Mouse (Mus musculus) cerebellum, adult 8-10 months (tissue): ENCODE data around the gene Agap3.
A peak's percentile ranks its signal among the peaks of the same experiment; 100 is the strongest.

Experiments
- DNase-seq: peaks from one replicate; pipeline ENCODE4 v3.0.0; 2022

Agap3 gene

GRCm38 (mm10) chr5:24525360-24526189, 73.6 kb downstream of the Agap3 start:
- no peak for DNase-seq

GRCm38 (mm10) chr5:24526190-24526888, 74.4 kb downstream of the Agap3 start:
- DNase-seq = no peak

GRCm38 (mm10) chr5:24526889-24527230, 74.9 kb downstream of the Agap3 start, which contains the start of gene Gbx1:
TSS of gene Gbx1 (minus strand) at chr5:24527202.
- no peak for DNase-seq

DNA sequence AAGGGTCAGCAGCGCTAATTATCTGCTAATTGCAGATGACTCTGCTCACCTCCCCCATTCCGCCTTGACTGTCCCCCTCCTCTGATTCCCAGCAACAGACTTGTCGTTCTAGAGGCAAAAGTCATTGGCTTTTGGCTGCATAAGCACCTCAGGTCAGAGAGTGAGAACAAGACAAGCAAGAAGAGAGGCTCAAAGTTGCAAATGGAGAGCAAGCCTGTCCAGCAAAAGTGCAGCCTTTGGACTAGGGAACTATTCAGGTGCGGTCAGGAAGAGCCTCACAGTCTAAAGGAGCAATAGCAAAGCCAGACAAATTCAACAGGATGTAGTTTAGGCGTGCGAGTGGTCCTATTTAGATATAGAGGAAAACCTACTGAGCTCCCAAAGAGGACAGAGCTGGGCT, 75.8 kb downstream of the Agap3 start:
- DNase-seq = no peak

- DNase-seq = peak; percentile 94
Observed at GRCm38 (mm10) chr5:24530042-24530689, 78.2 kb downstream of the Agap3 start.

DNA sequence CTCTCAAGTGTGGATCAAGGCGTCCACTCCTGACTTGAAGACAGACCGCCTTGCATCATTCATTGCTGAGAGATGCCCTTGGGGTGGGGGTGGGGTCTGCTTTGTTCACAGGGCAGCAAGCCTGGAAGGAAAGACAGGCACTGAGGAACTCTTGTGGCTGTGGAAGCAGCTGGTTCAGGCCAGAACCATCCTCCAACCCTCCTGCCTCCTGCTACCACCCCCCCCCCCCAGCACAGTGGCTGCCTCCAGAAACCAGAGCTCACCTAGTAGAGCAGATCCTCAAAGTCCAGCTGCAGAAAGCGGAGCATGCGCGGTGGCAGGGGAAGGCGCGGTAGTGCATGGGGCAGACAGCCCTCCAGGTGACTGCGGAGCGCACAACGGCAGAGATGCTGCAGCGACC, 81.4 kb downstream of the Agap3 start:
- no peak for DNase-seq

- DNase-seq = no peak
Observed at GRCm38 (mm10) chr5:24534292-24534691, 82.3 kb downstream of the Agap3 start.

DNA sequence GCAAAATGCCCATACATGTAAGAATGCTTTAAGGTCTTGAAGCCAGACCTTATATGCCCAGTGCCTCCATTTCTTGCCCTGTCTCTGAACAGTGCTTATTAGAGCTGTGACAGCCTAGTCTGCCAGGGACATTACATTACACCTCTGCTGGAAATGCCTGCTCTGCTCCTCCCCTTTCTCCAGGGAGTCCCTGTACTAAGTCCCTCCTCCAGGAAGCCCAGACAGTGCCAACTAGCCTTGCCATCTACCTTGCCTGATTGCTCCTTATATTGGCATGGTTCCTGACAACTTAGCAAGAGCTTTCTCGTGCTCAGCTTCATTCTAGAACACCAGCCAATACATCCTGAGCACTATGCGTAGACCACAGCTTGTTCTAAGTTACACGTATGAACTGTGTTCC, 83.8 kb downstream of the Agap3 start:
- DNase-seq = no peak

DNA sequence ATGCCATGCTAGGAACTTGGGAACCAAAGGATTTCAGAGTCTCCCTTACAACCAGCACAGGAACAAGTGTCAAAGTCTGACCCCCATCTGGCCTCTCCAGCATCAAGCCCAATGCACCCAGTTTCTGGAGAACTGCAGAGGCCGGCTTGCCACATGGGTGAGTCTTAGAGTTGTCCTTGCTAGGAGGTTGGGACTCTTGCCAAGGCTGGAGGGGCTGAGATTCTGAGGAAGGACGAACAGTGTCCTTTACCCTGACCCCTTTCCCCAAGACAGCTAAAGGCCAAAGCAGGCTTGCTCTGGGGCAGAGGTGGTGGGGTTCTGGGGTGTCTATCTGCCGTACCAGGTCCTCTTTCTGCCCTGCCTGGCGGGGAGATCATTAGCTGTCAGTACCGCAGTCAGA, 84.5 kb downstream of the Agap3 start:
- no peak for DNase-seq

DNA sequence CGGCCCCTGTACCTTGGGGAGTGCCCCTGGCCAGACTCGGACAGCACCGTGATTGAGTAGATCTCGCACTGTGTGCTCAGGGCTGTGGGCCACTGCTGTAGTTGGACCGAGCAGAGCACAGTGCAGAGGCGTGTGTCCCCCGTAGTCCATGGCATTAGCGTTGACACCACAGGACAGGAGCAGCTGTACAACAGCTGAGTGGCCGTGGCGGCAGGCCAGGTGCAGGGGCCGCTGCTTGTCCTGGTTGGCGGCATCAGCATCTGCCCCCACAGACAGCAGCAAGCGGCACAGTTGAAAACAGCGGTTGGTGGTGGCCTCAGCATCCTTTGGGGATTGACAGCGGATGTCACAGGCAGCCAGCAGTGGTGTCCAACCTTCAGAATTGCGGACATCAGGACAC, 85.6 kb downstream of the Agap3 start:
- no peak for DNase-seq

- no peak for DNase-seq
Observed at GRCm38 (mm10) chr5:24539571-24540296, 87.8 kb downstream of the Agap3 start.

GRCm38 (mm10) chr5:24540387-24541143, 88.6 kb downstream of the Agap3 start, which contains the start of gene Asb10:
TSS of gene Asb10 (minus strand) at chr5:24540978.
- no peak for DNase-seq

DNA sequence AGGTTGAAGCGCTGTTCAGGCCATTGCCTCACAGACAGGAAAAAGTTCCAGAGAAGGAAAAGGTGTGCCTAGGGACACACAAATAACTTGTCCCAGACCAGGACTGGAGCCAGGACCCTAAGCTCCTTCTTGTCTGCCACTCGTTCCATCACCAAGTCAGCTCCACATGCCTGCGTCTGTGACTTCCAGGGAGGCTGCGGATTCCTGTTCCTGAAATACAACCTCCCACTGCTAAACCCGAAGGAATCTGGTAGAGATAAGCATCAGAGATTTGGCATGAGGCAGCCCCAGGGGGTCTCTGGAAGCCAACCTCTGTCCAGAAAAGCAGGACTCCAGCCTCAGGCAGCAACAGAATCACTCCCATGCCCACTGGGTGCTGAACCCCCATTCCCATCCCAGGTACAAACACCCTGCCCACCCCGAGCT, 89.2 kb downstream of the Agap3 start:
- no peak for DNase-seq

DNA sequence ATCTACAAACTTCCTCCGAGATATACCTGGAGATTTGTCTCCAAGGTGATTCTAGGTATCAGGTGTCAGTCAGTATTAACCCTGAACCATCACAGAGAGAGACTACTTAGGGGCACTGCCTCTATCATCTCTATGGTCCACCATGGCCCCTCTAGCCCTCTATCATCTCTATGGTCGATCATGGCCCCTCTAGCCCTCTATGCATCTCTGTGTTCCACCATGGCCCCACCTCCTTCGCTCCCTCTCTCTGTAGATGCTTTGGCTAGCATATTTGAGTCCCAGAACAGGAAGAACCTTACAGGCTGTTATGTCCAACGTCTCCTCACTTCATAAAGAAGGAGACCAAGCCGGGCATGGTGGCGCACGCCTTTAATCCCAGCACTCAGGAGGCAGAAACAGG, 90.7 kb downstream of the Agap3 start:
- DNase-seq = no peak

GRCm38 (mm10) chr5:24550598-24551316, 98.8 kb downstream of the Agap3 start:
- no peak for DNase-seq

DNA sequence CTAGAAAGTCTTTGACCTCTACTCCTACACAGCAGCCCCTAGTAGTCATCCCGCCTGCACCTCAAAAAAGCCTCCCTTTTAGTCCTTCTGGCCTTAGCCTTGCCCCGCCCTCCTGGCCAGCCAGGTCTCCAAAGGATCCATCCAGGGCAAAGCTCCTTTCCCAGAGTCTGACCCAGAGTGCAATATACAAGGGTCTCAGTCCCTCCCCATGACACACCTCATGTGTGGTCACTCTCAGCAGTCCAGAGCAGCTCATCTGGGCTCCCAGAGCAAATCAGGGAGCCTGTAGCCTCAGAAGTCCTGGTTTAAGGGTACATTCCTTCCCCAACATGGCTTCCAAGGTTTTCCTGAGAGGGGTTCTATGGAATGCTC, 99.3 kb downstream of the Agap3 start:
- no peak for DNase-seq
